Mouse (Mus musculus) heart, adult 2 months (tissue): Measurements from ENCODE around the gene Abca7.

Experiments
- CTCF ChIP-seq: fragments of 200-600 bp; IDR thresholded peaks from 2 replicates; pipeline ENCODE4 v1.8.1; 2022; ENCODE audit warnings: antibody characterized with exemption, mild to moderate bottlenecking, moderate library complexity
- EP300 ChIP-seq: fragments of 200-500 bp; IDR thresholded peaks from 2 replicates; pipeline ENCODE4 v1.6.1; 2011; ENCODE audit warnings: low read depth, low read length, control low read depth; ENCODE audit not compliant: insufficient read depth
- POLR2A ChIP-seq: fragments of 200-500 bp; IDR thresholded peaks from 2 replicates; pipeline ENCODE4 v1.6.1; 2011; ENCODE audit warnings: mild to moderate bottlenecking, low read depth, low read length, control low read depth; ENCODE audit not compliant: insufficient read depth

GRCm38 (mm10) chr10:80036832-80037231 is 40.5 kb downstream of the Abca7 start:
- TF ChIP-seq POLR2A (no peak), EP300 (peak; percentile 98), CTCF (no peak)
